Mouse (Mus musculus): ENCODE measurements around the gene 1700020D05Rik. TPM values are rescaled to one million over a fixed set of nuclear protein-coding genes. Genes with fewer than 3 reads are reported as not detected.

The 1700020D05Rik gene
- polyA plus RNA-seq, 1 experiment, result 0.19 TPM

GRCm38 (mm10) chr19:5466916-5467500 is 36.6 kb downstream of the 1700020D05Rik start:
- TF ChIP-seq POLR2A (IDR thresholded peaks at IDR 0.05; ENCODE audit: low read depth, low read length) (no peak), CTCF (IDR thresholded peaks at IDR 0.05; ENCODE audit: extremely low read depth, insufficient read length, insufficient replicate concordance, low read depth, low read length) (no peak)
- no peaks in the 10 kb centered on the region for H3K4me1 ChIP-seq (ENCODE audit: control insufficient read depth, insufficient read depth, insufficient read length, low read length)
- H3K4me3 ChIP-seq (ENCODE audit: low read depth, low read length), result no peak overlapping the region
- 79% methylated on average over 6 of the region's 6 CpGs for WGBS
- no peaks in the 10 kb centered on the region for H3K27me3 ChIP-seq (ENCODE audit: control insufficient read depth, insufficient read depth, low read length)
- H3K27ac ChIP-seq (ENCODE audit: insufficient read depth, low read depth, low read length), result no peak overlapping the region
- H3K36me3 ChIP-seq (ENCODE audit: control insufficient read depth, insufficient read depth, low read length), result peaks cover 47% of the 10 kb centered on the region

DNA sequence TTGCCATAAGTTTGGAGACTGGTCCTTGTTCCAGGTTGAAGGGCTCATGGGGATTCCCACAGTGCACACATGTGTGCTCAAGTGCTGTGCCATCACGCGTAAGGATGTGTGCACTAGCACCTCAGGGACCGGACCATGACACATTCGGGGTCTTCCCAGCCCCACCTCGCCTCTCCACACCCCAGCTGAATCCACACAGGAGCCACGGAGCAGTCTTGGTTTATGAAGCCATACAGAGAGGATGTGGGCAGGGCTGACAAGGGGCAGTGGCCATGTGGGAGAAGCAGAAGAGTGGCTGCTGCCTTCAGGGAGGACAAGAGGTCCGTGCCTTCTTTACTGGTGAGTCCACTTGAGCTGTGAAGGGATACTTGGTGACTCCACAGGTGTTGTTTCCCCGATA is 38.5 kb downstream of the 1700020D05Rik start:
- Histone ChIP-seq H3K27ac (ENCODE audit: insufficient read depth, low read depth, low read length) (no peak overlapping the region), H3K27me3 (ENCODE audit: control insufficient read depth, insufficient read depth, low read length) (no peaks in the 10 kb centered on the region), H3K4me3 (ENCODE audit: low read depth, low read length) (no peak overlapping the region), H3K36me3 (ENCODE audit: control insufficient read depth, insufficient read depth, low read length) (peaks cover 47% of the 10 kb centered on the region), H3K4me1 (ENCODE audit: control insufficient read depth, insufficient read depth, insufficient read length, low read length) (peaks cover 2% of the 10 kb centered on the region; the same call in 1 of the 2 replicates)
- 95% methylated on average over 8 of the region's 8 CpGs for WGBS
- TF ChIP-seq POLR2A (IDR thresholded peaks at IDR 0.05; ENCODE audit: low read depth, low read length), result no peak
- no peak for TF ChIP-seq CTCF (IDR thresholded peaks at IDR 0.05; ENCODE audit: extremely low read depth, insufficient read length, insufficient replicate concordance, low read depth, low read length)

DNA sequence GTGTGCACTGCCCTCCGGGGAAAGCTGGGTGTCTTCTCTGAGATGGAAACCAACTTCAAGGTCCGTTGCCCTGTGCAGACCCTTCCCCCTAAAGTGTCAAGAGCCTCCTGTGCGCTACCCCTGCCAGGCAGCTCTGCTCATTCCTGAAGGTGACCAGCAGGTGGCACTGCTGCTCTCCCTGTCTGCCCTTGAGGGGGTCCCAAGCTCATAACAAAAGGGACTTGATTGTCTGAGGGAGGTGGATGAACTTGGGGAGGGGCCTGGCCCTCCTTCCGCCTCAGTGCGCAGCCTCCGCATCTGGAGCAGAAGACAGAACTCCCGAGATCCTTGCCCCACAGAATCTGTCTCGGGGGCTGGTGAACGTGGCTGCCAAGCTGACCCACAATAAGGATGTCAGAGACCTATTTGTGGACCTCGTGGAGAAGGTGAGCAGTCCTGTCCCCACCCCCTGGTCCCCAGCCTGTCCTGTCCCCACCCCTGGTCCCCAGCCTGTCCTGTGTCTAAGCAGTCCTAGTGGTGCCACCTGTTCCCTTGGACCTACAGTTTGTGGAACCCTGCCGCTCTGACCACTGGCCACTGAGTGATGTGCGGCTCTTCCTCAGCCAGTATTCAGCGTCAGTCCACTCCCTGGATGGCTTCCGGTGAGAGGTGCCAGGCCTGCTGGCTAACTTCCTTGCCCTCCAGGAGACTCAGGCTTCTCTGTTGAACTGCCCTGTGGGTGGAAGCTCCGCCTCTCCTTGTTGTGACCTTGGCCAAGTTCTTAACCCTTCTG is 39.6 kb downstream of the 1700020D05Rik start:
- no peak overlapping the region for H3K4me3 ChIP-seq (ENCODE audit: low read depth, low read length)
- H3K4me1 ChIP-seq (ENCODE audit: control insufficient read depth, insufficient read depth, insufficient read length, low read length), result peaks cover 2% of the 10 kb centered on the region; the same call in 1 of the 2 replicates
- H3K27ac ChIP-seq (ENCODE audit: insufficient read depth, low read depth, low read length), result no peak overlapping the region
- TF ChIP-seq POLR2A (IDR thresholded peaks at IDR 0.05; ENCODE audit: low read depth, low read length) (no peak), CTCF (IDR thresholded peaks at IDR 0.05; ENCODE audit: extremely low read depth, insufficient read length, insufficient replicate concordance, low read depth, low read length) (peak; percentile 80; the same call in 1 of the 2 replicates)
- 66% methylated on average over 15 of the region's 15 CpGs for WGBS
- no peaks in the 10 kb centered on the region for H3K27me3 ChIP-seq (ENCODE audit: control insufficient read depth, insufficient read depth, low read length)
- H3K36me3 ChIP-seq (ENCODE audit: control insufficient read depth, insufficient read depth, low read length), result peaks cover 47% of the 10 kb centered on the region

DNA sequence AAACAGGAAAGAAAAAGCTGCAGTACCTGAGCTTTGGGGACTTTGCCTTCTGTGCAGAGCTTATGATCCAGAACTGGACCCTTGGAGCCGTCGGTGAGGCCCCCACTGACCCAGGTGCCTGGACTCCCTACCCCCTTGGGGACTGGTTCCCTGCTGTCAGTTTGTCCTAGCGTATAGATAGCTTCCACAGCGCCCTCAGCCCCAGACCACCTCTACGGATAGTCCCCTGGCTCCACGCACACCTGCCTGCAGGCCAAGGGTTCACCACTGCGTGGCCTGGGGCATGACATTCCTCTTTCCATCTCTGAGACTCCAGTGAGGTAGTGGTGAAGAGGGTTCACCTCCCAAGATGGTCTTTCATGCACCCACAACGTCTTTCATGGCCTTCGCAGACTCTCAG is 40.4 kb downstream of the 1700020D05Rik start:
- Histone ChIP-seq H3K27ac (ENCODE audit: insufficient read depth, low read depth, low read length) (no peak overlapping the region), H3K36me3 (ENCODE audit: control insufficient read depth, insufficient read depth, low read length) (peaks cover 47% of the 10 kb centered on the region), H3K4me3 (ENCODE audit: low read depth, low read length) (no peak overlapping the region), H3K4me1 (ENCODE audit: control insufficient read depth, insufficient read depth, insufficient read length, low read length) (peaks cover 2% of the 10 kb centered on the region; the same call in 1 of the 2 replicates), H3K27me3 (ENCODE audit: control insufficient read depth, insufficient read depth, low read length) (no peaks in the 10 kb centered on the region)
- 91% methylated on average over 9 of the region's 9 CpGs for WGBS
- TF ChIP-seq CTCF (IDR thresholded peaks at IDR 0.05; ENCODE audit: extremely low read depth, insufficient read length, insufficient replicate concordance, low read depth, low read length) (no peak), POLR2A (IDR thresholded peaks at IDR 0.05; ENCODE audit: low read depth, low read length) (no peak)

DNA sequence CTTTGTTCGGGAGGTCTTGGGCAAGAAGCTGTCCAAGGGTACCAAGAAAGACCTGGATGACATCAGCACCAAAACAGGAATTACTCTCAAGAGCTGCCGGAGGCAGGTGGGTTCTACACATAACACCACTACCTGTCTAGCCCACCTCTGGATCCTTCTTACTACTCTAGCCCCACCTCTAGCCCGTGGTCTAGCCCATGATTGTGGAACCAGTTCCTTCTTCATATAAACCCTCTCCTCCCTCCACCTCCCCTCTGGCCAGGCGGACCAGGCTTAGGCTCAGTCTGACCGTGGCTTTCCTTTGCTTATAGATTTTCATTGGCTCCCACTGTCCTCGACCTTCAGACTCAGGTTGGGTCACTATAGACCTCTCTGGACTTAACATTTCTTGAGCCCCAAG is 42.2 kb downstream of the 1700020D05Rik start:
- Histone ChIP-seq H3K4me1 (ENCODE audit: control insufficient read depth, insufficient read depth, insufficient read length, low read length) (peaks cover 5% of the 10 kb centered on the region), H3K4me3 (ENCODE audit: low read depth, low read length) (no peak overlapping the region), H3K27ac (ENCODE audit: insufficient read depth, low read depth, low read length) (no peak overlapping the region), H3K36me3 (ENCODE audit: control insufficient read depth, insufficient read depth, low read length) (peaks cover 37% of the 10 kb centered on the region), H3K27me3 (ENCODE audit: control insufficient read depth, insufficient read depth, low read length) (no peaks in the 10 kb centered on the region)
- 86% methylated on average over 6 of the region's 6 CpGs for WGBS
- TF ChIP-seq POLR2A (IDR thresholded peaks at IDR 0.05; ENCODE audit: low read depth, low read length) (no peak), CTCF (IDR thresholded peaks at IDR 0.05; ENCODE audit: extremely low read depth, insufficient read length, insufficient replicate concordance, low read depth, low read length) (no peak)

DNA sequence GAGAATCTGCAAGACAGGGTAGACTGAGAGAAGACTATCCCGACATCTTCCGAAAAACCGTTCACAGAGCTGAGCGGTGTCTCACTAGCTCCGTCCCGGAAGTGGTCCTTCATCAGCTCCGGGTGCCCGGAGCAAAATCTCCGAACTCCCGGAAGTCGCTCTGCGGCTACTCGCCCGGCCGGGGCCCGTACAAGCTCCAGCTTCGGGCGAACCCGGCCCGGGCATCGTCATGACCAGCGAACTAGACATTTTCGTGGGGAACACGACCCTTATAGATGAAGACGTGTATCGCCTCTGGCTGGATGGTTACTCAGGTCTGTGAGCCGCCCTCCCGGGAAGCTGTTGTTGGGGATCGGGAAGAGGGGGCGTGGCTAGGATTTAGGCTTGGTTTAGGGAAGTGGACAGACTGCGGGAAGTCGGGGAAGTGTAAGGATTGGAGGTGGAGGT is 43.1 kb downstream of the 1700020D05Rik start, which contains the start of gene Fibp:
Fibp (plus strand) TSS at position 151 of the 447 bp plus-strand sequence.
- Histone ChIP-seq H3K27me3 (ENCODE audit: control insufficient read depth, insufficient read depth, low read length) (no peaks in the 10 kb centered on the region), H3K4me1 (ENCODE audit: control insufficient read depth, insufficient read depth, insufficient read length, low read length) (peaks cover 12% of the 10 kb centered on the region), H3K36me3 (ENCODE audit: control insufficient read depth, insufficient read depth, low read length) (peaks cover 29% of the 10 kb centered on the region), H3K4me3 (ENCODE audit: low read depth, low read length) (peak within 1 kb of the TSS; percentile 73), H3K27ac (ENCODE audit: insufficient read depth, low read depth, low read length) (peak within 1 kb of the TSS; percentile 44)
- TF ChIP-seq POLR2A (IDR thresholded peaks at IDR 0.05; ENCODE audit: low read depth, low read length) (peak; percentile 79; the same call in 1 of the 2 replicates), CTCF (IDR thresholded peaks at IDR 0.05; ENCODE audit: extremely low read depth, insufficient read length, insufficient replicate concordance, low read depth, low read length) (no peak)
- under 1% methylated on average over 32 of the region's 32 CpGs for whole genome bisulfite sequencing

- WGBS, result 25% methylated on average over 3 of the region's 3 CpGs
- H3K4me1 ChIP-seq (ENCODE audit: control insufficient read depth, insufficient read depth, insufficient read length, low read length), result peaks cover 12% of the 10 kb centered on the region
- H3K27ac ChIP-seq (ENCODE audit: insufficient read depth, low read depth, low read length), result no peak overlapping the region
- H3K4me3 ChIP-seq (ENCODE audit: low read depth, low read length), result no peak overlapping the region
- H3K27me3 ChIP-seq (ENCODE audit: control insufficient read depth, insufficient read depth, low read length), result no peaks in the 10 kb centered on the region
- H3K36me3 ChIP-seq (ENCODE audit: control insufficient read depth, insufficient read depth, low read length), result peaks cover 23% of the 10 kb centered on the region
- no peak for TF ChIP-seq POLR2A (IDR thresholded peaks at IDR 0.05; ENCODE audit: low read depth, low read length)
- TF ChIP-seq CTCF (IDR thresholded peaks at IDR 0.05; ENCODE audit: extremely low read depth, insufficient read length, insufficient replicate concordance, low read depth, low read length), result no peak
These were observed 43.7 kb downstream of the 1700020D05Rik start for GRCm38 (mm10) chr19:5459896-5460295.
